Mouse (Mus musculus): Measurements from ENCODE around the gene Twnk. TPM values are rescaled to one million over a fixed set of nuclear protein-coding genes. Genes with fewer than 3 reads are reported as not detected.

Twnk gene
- total RNA-seq, 2 experiments from 2014 or later, result 14.0 to 15.7 TPM

Other genes starting within 250 kb of the Twnk start
- gene Pax2, start 249.6 kb upstream of the Twnk start, total RNA-seq (2021), result under 1 TPM; 0.11 to 0.16 TPM
- gene Slf2, start 74.5 kb upstream of the Twnk start, total RNA-seq (2021), result 10 to 100 TPM; 35.9 to 38.6 TPM
- 10 to 100 TPM; 19.7 to 21.6 TPM for gene Sema4g, start 16.6 kb upstream of the Twnk start, total RNA-seq (2021)
- 10 to 100 TPM; 40.2 to 44.2 TPM for gene Mrpl43, start 779 bp downstream of the Twnk start, total RNA-seq (2021)
- 10 to 100 TPM; 30.8 to 32.2 TPM for gene Lzts2, start 8.8 kb downstream of the Twnk start, total RNA-seq (2021)
- gene Pdzd7, start 40.1 kb downstream of the Twnk start, total RNA-seq (2021), result 1 to 10 TPM; 4.2 to 4.6 TPM
- gene Sfxn3, start 41.8 kb downstream of the Twnk start, total RNA-seq (2021), result 100 to 1,000 TPM; 107 to 129 TPM
- 1 to 10 TPM; 1.9 to 2.2 TPM for gene Kazald1, start 69.6 kb downstream of the Twnk start, total RNA-seq (2021)
- not detected for gene Tlx1, start 145.0 kb downstream of the Twnk start, total RNA-seq (2021)
- not detected for gene Lbx1, start 230.1 kb downstream of the Twnk start, total RNA-seq (2021)